Mouse (Mus musculus): ENCODE data around the gene Dzip1. TPM values are rescaled to one million over a fixed set of nuclear protein-coding genes. Genes with fewer than 3 reads are reported as not detected.

Gene Dzip1
- 4.7 and 7.8 TPM in 2 replicates for total RNA-seq (2017)

- peak; percentile 50 to 52 for ATAC-seq (replicated peaks in 1 of 2; ENCODE audit: insufficient read depth in 1 of 2, low FRiP score in 2 of 2, low TSS enrichment in 1 of 2, low read depth in 1 of 2, poor library complexity in 2 of 2, severe bottlenecking in 2 of 2)
These were observed at the start of gene Dzip1 for GRCm38 (mm10) chr14:118924673-118925615. TSS of gene Dzip1 (minus strand) at chr14:118925460.

GRCm38 (mm10) chr14:118972268-118972667, 47.0 kb upstream of the Dzip1 start:
- ATAC-seq (replicated peaks in 1 of 2; ENCODE audit: insufficient read depth in 1 of 2, low FRiP score in 2 of 2, low TSS enrichment in 1 of 2, low read depth in 1 of 2, poor library complexity in 2 of 2, severe bottlenecking in 2 of 2): no peak

GRCm38 (mm10) chr14:118967646-118968045, 42.4 kb upstream of the Dzip1 start:
- no peak for ATAC-seq (replicated peaks in 1 of 2; ENCODE audit: insufficient read depth in 1 of 2, low FRiP score in 2 of 2, low TSS enrichment in 1 of 2, low read depth in 1 of 2, poor library complexity in 2 of 2, severe bottlenecking in 2 of 2)

GRCm38 (mm10) chr14:118965356-118966000, 40.2 kb upstream of the Dzip1 start:
- no peak for ATAC-seq (replicated peaks in 1 of 2; ENCODE audit: insufficient read depth in 1 of 2, low FRiP score in 2 of 2, low TSS enrichment in 1 of 2, low read depth in 1 of 2, poor library complexity in 2 of 2, severe bottlenecking in 2 of 2)

- ATAC-seq (replicated peaks in 1 of 2; ENCODE audit: insufficient read depth in 1 of 2, low FRiP score in 2 of 2, low TSS enrichment in 1 of 2, low read depth in 1 of 2, poor library complexity in 2 of 2, severe bottlenecking in 2 of 2): no peak
These were observed 32.8 kb upstream of the Dzip1 start for GRCm38 (mm10) chr14:118958010-118958409.

- ATAC-seq (replicated peaks in 1 of 2; ENCODE audit: insufficient read depth in 1 of 2, low FRiP score in 2 of 2, low TSS enrichment in 1 of 2, low read depth in 1 of 2, poor library complexity in 2 of 2, severe bottlenecking in 2 of 2): no peak
These were observed 26.8 kb upstream of the Dzip1 start for GRCm38 (mm10) chr14:118951912-118952583.

- ATAC-seq (replicated peaks in 1 of 2; ENCODE audit: insufficient read depth in 1 of 2, low FRiP score in 2 of 2, low TSS enrichment in 1 of 2, low read depth in 1 of 2, poor library complexity in 2 of 2, severe bottlenecking in 2 of 2): no peak
These were observed 23.6 kb upstream of the Dzip1 start for GRCm38 (mm10) chr14:118948841-118949240.

GRCm38 (mm10) chr14:118944702-118945101, 19.4 kb upstream of the Dzip1 start:
- peak in 1 of 2 experiments; percentile 27; a peak in 1 of 4 replicates for ATAC-seq (replicated peaks in 1 of 2; ENCODE audit: insufficient read depth in 1 of 2, low FRiP score in 2 of 2, low TSS enrichment in 1 of 2, low read depth in 1 of 2, poor library complexity in 2 of 2, severe bottlenecking in 2 of 2)

GRCm38 (mm10) chr14:118942076-118942475, 16.8 kb upstream of the Dzip1 start:
- ATAC-seq (replicated peaks in 1 of 2; ENCODE audit: insufficient read depth in 1 of 2, low FRiP score in 2 of 2, low TSS enrichment in 1 of 2, low read depth in 1 of 2, poor library complexity in 2 of 2, severe bottlenecking in 2 of 2): no peak

- no peak for ATAC-seq (replicated peaks in 1 of 2; ENCODE audit: insufficient read depth in 1 of 2, low FRiP score in 2 of 2, low TSS enrichment in 1 of 2, low read depth in 1 of 2, poor library complexity in 2 of 2, severe bottlenecking in 2 of 2)
These were observed 15.7 kb upstream of the Dzip1 start for GRCm38 (mm10) chr14:118940796-118941495.

- no peak for ATAC-seq (replicated peaks in 1 of 2; ENCODE audit: insufficient read depth in 1 of 2, low FRiP score in 2 of 2, low TSS enrichment in 1 of 2, low read depth in 1 of 2, poor library complexity in 2 of 2, severe bottlenecking in 2 of 2)
These were observed 13.3 kb upstream of the Dzip1 start for GRCm38 (mm10) chr14:118938551-118938950.

GRCm38 (mm10) chr14:118937533-118938492, 12.6 kb upstream of the Dzip1 start, which contains the start of gene Dnajc3:
TSS of gene Dnajc3 (plus strand) at chr14:118937976.
- ATAC-seq (replicated peaks in 1 of 2; ENCODE audit: insufficient read depth in 1 of 2, low FRiP score in 2 of 2, low TSS enrichment in 1 of 2, low read depth in 1 of 2, poor library complexity in 2 of 2, severe bottlenecking in 2 of 2): peak; percentile 97 to 98

GRCm38 (mm10) chr14:118936952-118937351, 11.7 kb upstream of the Dzip1 start:
- ATAC-seq (replicated peaks in 1 of 2; ENCODE audit: insufficient read depth in 1 of 2, low FRiP score in 2 of 2, low TSS enrichment in 1 of 2, low read depth in 1 of 2, poor library complexity in 2 of 2, severe bottlenecking in 2 of 2): no peak

- ATAC-seq (replicated peaks in 1 of 2; ENCODE audit: insufficient read depth in 1 of 2, low FRiP score in 2 of 2, low TSS enrichment in 1 of 2, low read depth in 1 of 2, poor library complexity in 2 of 2, severe bottlenecking in 2 of 2): no peak
These were observed 11.0 kb upstream of the Dzip1 start for GRCm38 (mm10) chr14:118936236-118936635.

- ATAC-seq (replicated peaks in 1 of 2; ENCODE audit: insufficient read depth in 1 of 2, low FRiP score in 2 of 2, low TSS enrichment in 1 of 2, low read depth in 1 of 2, poor library complexity in 2 of 2, severe bottlenecking in 2 of 2): no peak
These were observed 9.4 kb upstream of the Dzip1 start for GRCm38 (mm10) chr14:118934686-118935085.

GRCm38 (mm10) chr14:118932956-118933355, 7.7 kb upstream of the Dzip1 start:
- no peak for ATAC-seq (replicated peaks in 1 of 2; ENCODE audit: insufficient read depth in 1 of 2, low FRiP score in 2 of 2, low TSS enrichment in 1 of 2, low read depth in 1 of 2, poor library complexity in 2 of 2, severe bottlenecking in 2 of 2)

Measured in hematopoietic stem cell, adult 5-6 weeks (primary cell).